Comparison of ENCODE assay signal across 11 mouse cellular contexts in genomic region chr6:118001272-118001671, GRCm38 (mm10). TPM values are rescaled to one million over a fixed set of nuclear protein-coding genes. Genes with fewer than 3 reads are reported as not detected.
DNase-seq lines count a peak whose midpoint lies in the region; ATAC-seq and TF ChIP-seq lines count a peak whose summit lies in the region.
"Had no signal": no experiment of that assay in that cellular context is flagged by ENCODE, and none has a peak within 500 bp of the region (broad histone marks: within the 10 kb centered on the region; RNA-seq: fewer than 3 reads in every experiment).

No protein-coding gene starts in this region.

- ATAC-seq in liver, postnatal 0 days = no peak
- no peak for ATAC-seq in liver, embryonic 11.5 days (replicated peaks; ENCODE audit: low FRiP score)

- H3K4me2 ChIP-seq in liver, postnatal 0 days (ENCODE audit: low read depth, low read length) = no peak overlapping the region
- no peak overlapping the region for H3K4me2 ChIP-seq in liver, embryonic 11.5 days

- H3K9me3 ChIP-seq in liver, postnatal 0 days (ENCODE audit: low read length) = no peaks in the 10 kb centered on the region
- no peaks in the 10 kb centered on the region for H3K9me3 ChIP-seq in liver, embryonic 11.5 days (ENCODE audit: control insufficient read depth, low read length)

- TF ChIP-seq EP300 in liver, postnatal 0 days (IDR thresholded peaks at IDR 0.05; ENCODE audit: low read depth) = no peak

- no peaks in the 10 kb centered on the region for H3K4me1 ChIP-seq in liver, postnatal 0 days (ENCODE audit: insufficient read depth)
- H3K4me1 ChIP-seq in liver, embryonic 11.5 days (replicated peaks; ENCODE audit: control insufficient read depth, insufficient read depth, low read length) = no peaks in the 10 kb centered on the region

- H3K27ac ChIP-seq in liver, postnatal 0 days (ENCODE audit: low read depth) = no peak overlapping the region
- H3K27ac ChIP-seq in liver, embryonic 11.5 days (ENCODE audit: low read depth, low read length) = no peak overlapping the region
- H3K27ac ChIP-seq: macrophage had no signal

- H3K9ac ChIP-seq in liver, postnatal 0 days (replicated peaks) = no peak overlapping the region
- no peak overlapping the region for H3K9ac ChIP-seq in liver, embryonic 11.5 days (ENCODE audit: low read depth, low read length)

- peak; percentile 39 for DNase-seq in liver, postnatal 0 days
- DNase-seq in liver, embryonic 11.5 days (ENCODE audit: low spot score) = no peak
- DNase-seq in NIH3T3 (ENCODE audit: low read depth) = peak; percentile 34
- peak; percentile 22 for DNase-seq in hindlimb bud, embryonic 11.5 days (ENCODE audit: extremely low spot score, low read depth, low spot score)
- peak; percentile 8 for DNase-seq in thymus, postnatal 14 days
- no peak for DNase-seq in frontal cortex, adult 2 months (ENCODE audit: extremely low spot score in 1 of 2, low spot score in 1 of 2)
- DNase-seq in cerebellum, postnatal 14 days = no peak
- DNase-seq: gastrocnemius, postnatal 25 days; right cerebral cortex, postnatal 25 days had no signal

- no peaks in the 10 kb centered on the region for H3K36me3 ChIP-seq in liver, postnatal 0 days (replicated peaks; ENCODE audit: insufficient read depth, low read length)
- no peaks in the 10 kb centered on the region for H3K36me3 ChIP-seq in liver, embryonic 11.5 days (ENCODE audit: control insufficient read depth, insufficient read depth, low read length)

- H3K4me3 ChIP-seq in liver, postnatal 0 days (ENCODE audit: low read depth, low read length) = no peak overlapping the region
- no peak overlapping the region for H3K4me3 ChIP-seq in liver, embryonic 11.5 days (ENCODE audit: low read depth, low read length)
- H3K4me3 ChIP-seq: erythroblast, embryonic 14.5 days had no signal

- WGBS in liver, postnatal 0 days (ENCODE audit: insufficient replicate concordance) = 20% methylated on average over 3 of the region's 3 CpGs
- WGBS in liver, embryonic 11.5 days = 24% methylated on average over 3 of the region's 3 CpGs

- no peak for TF ChIP-seq CTCF in liver, postnatal 0 days (IDR thresholded peaks at IDR 0.05; ENCODE audit: low read depth)

- no peaks in the 10 kb centered on the region for H3K27me3 ChIP-seq in liver, postnatal 0 days (ENCODE audit: insufficient read depth, low read length)
- H3K27me3 ChIP-seq in liver, embryonic 11.5 days (replicated peaks; ENCODE audit: control insufficient read depth, insufficient read depth, low read length) = peaks cover 16% of the 10 kb centered on the region; the same call in 1 of the 2 replicates

RNA-seq across cellular contexts. Expression of gene Rasgef1a, which starts 10.0 kb away (rescaled TPM):
- polyA plus RNA-seq in liver, postnatal 0 days (2015; fragmentation: Nextera tagmentation; extraction: Ambion mirVana) = 0.06 and 0.11 TPM in 2 replicates
- 0.08 TPM in 1 of 2 replicates, not detected in the other for polyA plus RNA-seq in liver, embryonic 11.5 days (2014; fragmentation: Nextera tagmentation; extraction: Ambion mirVana)
- 154 and 164 TPM in 2 replicates for polyA plus RNA-seq in frontal cortex, adult 2 months (2012; rRNA removed)
- polyA plus RNA-seq: erythroblast, embryonic 14.5 days had no signal

Comparison
In these comparisons a context has a peak if more than half of its experiments do, and no peak if none do; other contexts are left out.
1. DNase-seq: peak in liver, postnatal 0 days (single experiment), NIH3T3 (single experiment), hindlimb bud, embryonic 11.5 days (single experiment) and thymus, postnatal 14 days (single experiment); none in liver, embryonic 11.5 days (single experiment), frontal cortex, adult 2 months (0 of 2) and cerebellum, postnatal 14 days (0 of 2).
2. RNA of gene Rasgef1a, which starts 10.0 kb away (polyA plus RNA-seq): 154 to 164 TPM in frontal cortex, adult 2 months; 0.06 to 0.11 TPM in liver, postnatal 0 days and 0.08 TPM in liver, embryonic 11.5 days; every median in the first group is over 100 times any median in the second.